Mouse (Mus musculus) small intestine, adult 2 months (tissue): ENCODE data around the gene Gm20388.

Experiments used
- CTCF ChIP-seq: fragments of 200-500 bp; IDR thresholded peaks from 2 replicates; pipeline ENCODE4 v1.5.1; 2012; ENCODE audit warnings: low read depth, mild to moderate bottlenecking, control low read depth, inconsistent platforms, low read length, moderate library complexity, mixed read lengths; ENCODE audit not compliant: insufficient replicate concordance, insufficient read length; ENCODE audit errors: extremely low read depth
- POLR2A ChIP-seq: fragments of 200-500 bp; IDR thresholded peaks from 2 replicates; pipeline ENCODE4 v1.6.1; 2012; ENCODE audit warnings: low read depth, mild to moderate bottlenecking, control low read depth, inconsistent platforms, low read length, moderate library complexity

- no peak for TF ChIP-seq POLR2A
- no peak for TF ChIP-seq CTCF
Observed at GRCm38 (mm10) chr8:122596031-122596430, 2685.4 kb downstream of the Gm20388 start.
